Mouse (Mus musculus) embryonic fibroblast, embryonic 13.5 days (primary cell): ENCODE data around the gene Chd8. TPM values are rescaled to one million over a fixed set of nuclear protein-coding genes. Genes with fewer than 3 reads are reported as not detected.
A peak's percentile ranks its signal among the peaks of the same experiment; 100 is the strongest.

Experiments used
- H3K27ac ChIP-seq: 2 replicates; pipeline ENCODE4 v1.5.1; 2012; ENCODE audit warnings: low read length, control low read depth, inconsistent platforms; ENCODE audit not compliant: insufficient read depth
- H3K4me1 ChIP-seq: 2 replicates; pipeline ENCODE4 v1.6.1; 2011; ENCODE audit warnings: low read length; ENCODE audit not compliant: control insufficient read depth, insufficient read depth
- H3K4me3 ChIP-seq: 2 replicates; pipeline ENCODE4 v1.5.1; 2011; ENCODE audit warnings: mild to moderate bottlenecking, control low read depth, low read length; ENCODE audit not compliant: insufficient read depth
- CTCF ChIP-seq: IDR thresholded peaks from 2 replicates; pipeline ENCODE4 v1.5.1; 2011; ENCODE audit warnings: mild to moderate bottlenecking, control low read depth, low read length, moderate library complexity, borderline replicate concordance; ENCODE audit not compliant: insufficient read depth
- POLR2A ChIP-seq: IDR thresholded peaks from 2 replicates; pipeline ENCODE4 v1.6.1; 2011; ENCODE audit warnings: low read depth, mild to moderate bottlenecking, control low read depth, low read length, moderate library complexity
- polyA plus RNA-seq: library from polyadenylated mRNA; stranded (reverse); fragments of >200 nt; gene quantifications from 2 replicates; pipeline ENCODE4 v1.2.4, GENCODE M21; 2011; ENCODE audit warnings: low read depth; ENCODE audit not compliant: missing spikeins, insufficient read length

The Chd8 gene
- polyA plus RNA-seq, 1 experiment, result 146 TPM

DNA sequence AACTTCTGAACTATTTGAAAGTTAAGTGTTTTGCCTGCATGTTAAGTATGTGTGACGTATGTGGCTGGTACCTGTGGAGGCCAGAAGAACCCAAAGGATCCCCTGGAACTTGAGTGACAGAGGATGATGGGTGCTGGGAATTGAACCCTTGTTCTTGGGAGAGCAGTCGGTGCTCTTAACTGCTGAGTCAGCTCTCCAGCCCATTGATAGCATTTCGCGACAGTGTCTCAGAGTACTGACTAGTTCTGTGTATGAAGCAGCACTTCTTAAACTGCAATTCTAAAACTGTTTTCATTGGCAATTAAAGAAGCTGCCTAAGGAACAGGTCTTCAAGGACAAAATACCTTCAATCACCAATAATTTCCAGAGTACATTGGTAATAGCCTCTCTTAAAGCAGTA, 19.6 kb upstream of the Chd8 start:
- no peaks in the 10 kb centered on the region for H3K4me1 ChIP-seq
- TF ChIP-seq CTCF (no peak), POLR2A (no peak)
- no peak overlapping the region for H3K27ac ChIP-seq
- H3K4me3 ChIP-seq, result no peak overlapping the region

DNA sequence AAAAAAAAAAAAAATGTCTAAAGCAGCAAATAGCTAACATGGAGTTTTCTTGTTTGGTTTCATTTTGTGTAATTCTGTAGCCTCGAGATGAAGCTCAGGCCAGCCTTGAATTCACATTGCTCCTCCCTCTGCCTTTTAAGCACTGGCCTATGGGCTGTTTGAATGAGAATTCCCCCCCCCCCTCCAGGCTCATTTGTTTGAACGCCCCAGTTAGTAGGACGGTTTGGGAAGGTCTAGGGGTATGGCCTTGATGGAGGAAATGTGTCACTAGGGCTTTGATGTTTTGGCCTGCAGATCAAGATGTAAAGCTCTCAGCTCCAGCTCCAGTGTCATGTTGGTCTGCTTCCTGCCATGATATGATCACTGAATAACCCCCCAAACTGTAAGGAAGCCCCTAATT, 15.2 kb upstream of the Chd8 start:
- no peak for TF ChIP-seq CTCF
- TF ChIP-seq POLR2A, result no peak
- Histone ChIP-seq H3K4me3 (no peak overlapping the region), H3K4me1 (no peaks in the 10 kb centered on the region), H3K27ac (no peak overlapping the region)

DNA sequence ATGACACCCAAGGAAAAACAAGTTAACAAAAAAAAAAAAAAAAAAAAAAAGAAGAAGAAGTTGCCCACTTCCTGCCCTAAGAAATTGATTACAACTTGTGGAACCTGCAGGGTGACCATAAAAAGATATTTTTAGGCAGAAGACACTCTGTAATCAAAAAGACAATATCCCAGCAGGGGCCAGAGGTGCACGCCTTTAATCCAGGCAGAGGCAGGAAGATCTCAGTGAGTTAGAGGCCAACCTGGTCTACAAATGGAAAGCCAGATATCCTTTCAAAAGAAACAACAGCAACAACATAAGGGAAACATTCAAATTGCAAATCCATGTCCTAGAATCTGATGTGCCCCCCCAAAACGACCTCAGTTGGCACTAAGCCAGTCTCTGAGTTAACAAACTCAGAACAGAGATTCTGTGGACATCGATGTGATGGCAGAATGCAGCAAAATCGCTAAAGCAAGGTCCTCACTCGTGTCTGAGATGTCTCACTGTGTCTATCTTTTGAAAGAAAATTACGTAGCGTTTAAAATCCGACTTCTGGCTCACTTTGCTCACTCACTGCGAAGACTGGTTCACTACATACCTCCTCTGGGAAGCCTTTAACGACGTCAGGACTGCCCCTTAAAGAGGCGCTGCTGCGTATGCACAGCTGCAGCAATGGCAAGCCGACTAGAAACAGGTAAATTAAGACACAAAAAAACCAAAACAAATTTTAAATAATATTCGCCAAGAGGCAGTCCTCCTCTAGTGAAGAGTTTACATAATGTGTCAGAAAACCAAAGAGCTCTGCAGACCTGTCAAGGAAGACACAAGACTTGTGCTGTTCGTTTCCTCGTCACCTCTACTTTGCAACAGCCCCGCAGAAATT, 1.0 kb downstream of the Chd8 start:
- TF ChIP-seq POLR2A (no peak), CTCF (no peak)
- H3K4me1 ChIP-seq, result no peaks in the 10 kb centered on the region; the same call in 1 of the 2 replicates
- H3K27ac ChIP-seq, result peak overlapping the region; percentile 38; the same call in 1 of the 2 replicates
- peak overlapping the region; percentile 76 for H3K4me3 ChIP-seq

DNA sequence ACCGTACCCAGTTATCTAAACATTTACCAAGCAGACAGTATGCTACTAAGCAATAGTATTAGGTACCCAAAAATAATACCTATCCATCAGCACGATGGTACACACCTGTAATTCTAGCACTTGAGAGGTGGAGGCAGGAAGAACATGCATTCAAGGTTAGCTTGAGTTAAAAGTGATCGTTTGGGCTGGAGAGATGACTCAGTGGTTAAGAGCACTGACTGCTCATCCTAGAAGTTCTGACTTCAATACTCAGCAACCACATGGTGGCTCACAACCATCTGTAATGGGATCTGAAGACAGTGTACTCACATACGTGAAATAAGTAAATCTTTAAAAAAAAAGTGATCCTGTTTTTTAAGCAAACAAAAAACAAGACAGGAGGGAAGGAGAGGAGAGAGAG, 11.5 kb downstream of the Chd8 start:
- H3K27ac ChIP-seq, result no peak overlapping the region
- peaks cover 3% of the 10 kb centered on the region; the same call in 1 of the 2 replicates for H3K4me1 ChIP-seq
- no peak overlapping the region for H3K4me3 ChIP-seq
- no peak for TF ChIP-seq CTCF
- no peak for TF ChIP-seq POLR2A

DNA sequence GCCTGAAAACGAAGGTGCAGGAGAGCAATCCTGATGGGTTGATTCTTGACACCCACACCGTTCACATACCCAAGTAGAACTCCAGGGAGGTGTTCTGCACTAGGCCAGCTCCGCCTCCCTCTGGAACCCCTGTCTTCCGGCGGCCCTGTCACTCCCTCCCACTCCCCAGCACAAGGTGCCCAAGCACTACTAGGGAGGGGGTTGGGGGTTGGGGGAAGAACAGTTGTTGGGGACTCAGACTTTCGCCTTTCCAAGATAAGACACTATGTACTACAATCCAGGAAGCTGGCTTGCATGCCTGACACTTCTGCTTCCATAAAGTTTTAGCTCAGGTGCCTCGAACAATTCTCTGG, 12.9 kb downstream of the Chd8 start:
- Histone ChIP-seq H3K27ac (no peak overlapping the region), H3K4me1 (peaks cover 3% of the 10 kb centered on the region; the same call in 1 of the 2 replicates), H3K4me3 (peak overlapping the region; percentile 25)
- TF ChIP-seq POLR2A (no peak; the same call in 1 of the 2 replicates), CTCF (no peak)

DNA sequence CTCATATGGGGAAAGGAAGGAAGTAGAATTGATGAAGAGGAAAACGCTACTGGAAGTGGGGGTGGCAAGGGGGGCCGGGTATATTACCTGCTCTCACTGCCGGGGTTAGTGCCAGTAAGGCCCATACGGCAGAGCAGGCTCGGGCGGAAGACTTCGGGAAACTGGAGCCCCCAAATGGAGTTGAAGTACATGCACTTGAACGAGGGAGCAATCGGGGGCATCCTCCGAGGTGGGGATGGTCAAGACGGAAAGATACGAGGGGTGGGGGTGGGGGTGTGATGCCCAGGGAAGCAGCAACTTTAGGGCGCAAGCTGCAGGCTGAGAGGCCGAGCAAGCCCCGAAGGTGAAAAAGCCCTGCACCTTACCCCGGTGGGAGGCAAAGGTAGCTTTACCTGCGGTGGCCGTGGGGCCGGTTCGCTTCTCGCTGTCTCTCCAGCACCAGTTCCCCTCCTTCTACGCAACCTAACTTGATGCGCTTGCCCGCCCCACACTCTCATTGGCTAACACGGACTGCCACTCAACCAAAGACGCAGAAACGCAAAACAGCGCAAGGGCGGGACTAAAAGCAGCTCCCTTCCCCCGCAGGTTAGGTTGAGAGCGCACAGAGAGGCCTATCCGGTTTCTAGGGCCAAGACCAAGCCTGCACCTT, 13.4 kb downstream of the Chd8 start:
- TF ChIP-seq POLR2A (peak; percentile 70), CTCF (no peak)
- H3K4me1 ChIP-seq, result peaks cover 3% of the 10 kb centered on the region; the same call in 1 of the 2 replicates
- no peak overlapping the region for H3K27ac ChIP-seq
- peak overlapping the region; percentile 75 for H3K4me3 ChIP-seq

DNA sequence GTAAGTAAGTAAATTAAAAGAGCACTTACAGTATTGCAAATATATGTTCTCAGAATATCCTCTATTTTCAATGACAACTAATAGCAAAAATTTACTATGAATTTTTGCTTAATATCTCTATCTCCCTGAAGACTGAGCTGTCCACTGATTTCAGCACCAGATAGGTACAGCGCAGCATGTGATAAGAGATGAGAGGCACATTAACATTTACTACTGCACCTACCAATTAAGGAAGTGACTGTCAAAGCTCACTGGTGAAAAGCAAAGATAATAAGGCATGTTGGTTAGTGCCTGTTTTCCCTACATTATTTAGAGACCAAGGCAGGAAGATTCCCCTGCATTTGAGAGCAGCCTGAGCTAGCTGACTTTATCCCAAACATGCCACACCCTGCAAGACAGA, 21.4 kb downstream of the Chd8 start:
- Histone ChIP-seq H3K27ac (no peak overlapping the region), H3K4me3 (no peak overlapping the region), H3K4me1 (no peaks in the 10 kb centered on the region; the same call in 1 of the 2 replicates)
- no peak for TF ChIP-seq POLR2A
- no peak for TF ChIP-seq CTCF

DNA sequence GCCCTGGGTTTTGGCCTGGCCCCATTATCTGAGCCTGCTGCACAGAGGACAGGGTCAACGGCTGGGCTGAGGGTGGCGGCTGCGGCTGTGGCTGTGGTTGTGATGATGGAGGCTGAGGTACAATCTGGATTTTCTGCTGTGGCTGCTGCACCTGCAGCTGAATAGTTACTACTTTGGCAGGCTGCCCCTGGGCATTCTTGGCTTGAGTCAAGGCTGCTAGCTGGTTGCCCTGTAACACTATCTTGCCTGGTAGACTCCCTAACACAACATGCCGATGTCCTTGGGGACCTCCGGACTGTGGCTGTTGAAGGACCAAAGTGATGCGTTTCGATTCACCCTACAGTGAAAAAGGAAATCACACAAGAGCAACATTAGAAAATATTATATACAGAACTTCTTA, 22.4 kb downstream of the Chd8 start:
- Histone ChIP-seq H3K4me1 (no peaks in the 10 kb centered on the region; the same call in 1 of the 2 replicates), H3K4me3 (no peak overlapping the region), H3K27ac (no peak overlapping the region)
- TF ChIP-seq CTCF (no peak), POLR2A (no peak)

DNA sequence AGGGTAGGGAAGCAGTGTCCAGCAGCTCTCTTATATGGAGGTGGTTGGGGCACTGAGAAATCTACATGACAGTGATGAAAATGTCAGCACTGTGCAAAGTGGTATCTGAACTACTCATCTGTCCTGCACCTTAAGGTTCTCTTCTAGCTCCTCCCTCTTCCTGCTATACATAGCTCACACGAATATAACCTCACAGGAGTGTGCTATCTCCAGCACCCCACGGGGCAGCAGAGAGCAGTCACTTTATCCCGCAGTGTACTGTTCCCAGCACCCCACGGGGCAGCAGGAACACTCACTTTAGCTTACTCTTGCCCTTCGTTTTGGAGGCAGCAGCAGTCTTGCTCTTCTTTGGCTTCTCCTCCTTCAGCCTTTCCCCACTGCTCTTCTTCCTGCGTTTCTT, 25.3 kb downstream of the Chd8 start:
- no peaks in the 10 kb centered on the region; the same call in 1 of the 2 replicates for H3K4me1 ChIP-seq
- no peak overlapping the region for H3K27ac ChIP-seq
- no peak overlapping the region for H3K4me3 ChIP-seq
- TF ChIP-seq CTCF (no peak), POLR2A (no peak)

DNA sequence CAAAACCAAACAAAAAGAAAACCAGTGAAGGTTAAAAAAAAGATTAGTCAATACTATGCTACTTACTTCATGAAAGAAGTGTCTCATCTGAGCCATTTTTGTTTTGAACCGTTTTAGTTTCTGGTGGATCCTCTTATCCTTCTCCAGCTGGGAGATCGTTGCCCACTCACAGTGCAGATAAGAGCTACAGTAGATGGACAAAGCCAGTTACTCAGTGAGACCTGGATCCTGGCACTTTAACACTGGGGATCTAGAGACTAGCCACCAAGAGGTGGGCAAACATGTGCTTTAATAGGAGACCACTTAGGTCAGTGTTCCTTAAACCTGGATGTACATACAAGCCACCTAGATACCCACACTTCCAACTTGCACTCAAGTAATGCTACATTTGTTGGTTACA, 31.6 kb downstream of the Chd8 start:
- H3K4me3 ChIP-seq, result no peak overlapping the region
- H3K4me1 ChIP-seq, result no peaks in the 10 kb centered on the region
- H3K27ac ChIP-seq, result no peak overlapping the region
- TF ChIP-seq POLR2A (no peak), CTCF (no peak)
